Mouse (Mus musculus): ENCODE results near the gene Fam83e.

GRCm38 (mm10) chr7:45716460-45716857 lies 4.6 kb upstream of the Fam83e start:
- no peak for TF ChIP-seq CTCF (IDR thresholded peaks at IDR 0.05; ENCODE audit: low read depth, low read length)
- no peak for TF ChIP-seq POLR2A (IDR thresholded peaks at IDR 0.05; ENCODE audit: extremely low read depth, insufficient read depth, low read length)
